Mouse (Mus musculus) liver, adult 2 months (tissue): ENCODE measurements around the gene Fgr.

ENCODE experiments used
- CTCF ChIP-seq: fragments of 200-500 bp; IDR thresholded peaks from 2 replicates; pipeline ENCODE4 v1.5.1; 2011; ENCODE audit warnings: low read depth, low read length, control low read depth
- POLR2A ChIP-seq: fragments of 200-500 bp; IDR thresholded peaks from 2 replicates; pipeline ENCODE4 v1.6.1; 2011; ENCODE audit warnings: low read length, control low read depth; ENCODE audit not compliant: insufficient read depth; ENCODE audit errors: extremely low read depth

- no peak for TF ChIP-seq CTCF
- TF ChIP-seq POLR2A, result no peak
Measured at GRCm38 (mm10) chr4:132973814-132974398, at the start of gene Fgr.
